Mouse (Mus musculus) left cerebral cortex, postnatal 10 days (tissue): ENCODE results near the gene Bves. TPM values are rescaled to one million over a fixed set of nuclear protein-coding genes. Genes with fewer than 3 reads are reported as not detected.
"Not testable (repeated sequence)": the region's sequence is repeated elsewhere in the genome, so short reads cannot be mapped to it uniquely, and the experiment has no call there.

Experiments
- DNase-seq, 2 experiments: peaks; one replicate each; pipeline ENCODE4 v3.0.0; 2021 to 2022; ENCODE audit warnings: low spot score in 2 of 2, mixed read lengths in 1 of 2; ENCODE audit errors: extremely low spot score in 1 of 2
- intact Hi-C: fragments of 180-260 bp; cut with DNase I; formaldehyde crosslinking; loops from one replicate; pipeline ENCODE4 v1.15.1; 2025
- total RNA-seq, 2 experiments: library from RNA; stranded (reverse); gene quantifications; 2 replicates each; pipeline ENCODE4 v1.2.3; 2021

The Bves gene
- total RNA-seq: under 1 TPM; 0.28 to 0.47 TPM

DNA sequence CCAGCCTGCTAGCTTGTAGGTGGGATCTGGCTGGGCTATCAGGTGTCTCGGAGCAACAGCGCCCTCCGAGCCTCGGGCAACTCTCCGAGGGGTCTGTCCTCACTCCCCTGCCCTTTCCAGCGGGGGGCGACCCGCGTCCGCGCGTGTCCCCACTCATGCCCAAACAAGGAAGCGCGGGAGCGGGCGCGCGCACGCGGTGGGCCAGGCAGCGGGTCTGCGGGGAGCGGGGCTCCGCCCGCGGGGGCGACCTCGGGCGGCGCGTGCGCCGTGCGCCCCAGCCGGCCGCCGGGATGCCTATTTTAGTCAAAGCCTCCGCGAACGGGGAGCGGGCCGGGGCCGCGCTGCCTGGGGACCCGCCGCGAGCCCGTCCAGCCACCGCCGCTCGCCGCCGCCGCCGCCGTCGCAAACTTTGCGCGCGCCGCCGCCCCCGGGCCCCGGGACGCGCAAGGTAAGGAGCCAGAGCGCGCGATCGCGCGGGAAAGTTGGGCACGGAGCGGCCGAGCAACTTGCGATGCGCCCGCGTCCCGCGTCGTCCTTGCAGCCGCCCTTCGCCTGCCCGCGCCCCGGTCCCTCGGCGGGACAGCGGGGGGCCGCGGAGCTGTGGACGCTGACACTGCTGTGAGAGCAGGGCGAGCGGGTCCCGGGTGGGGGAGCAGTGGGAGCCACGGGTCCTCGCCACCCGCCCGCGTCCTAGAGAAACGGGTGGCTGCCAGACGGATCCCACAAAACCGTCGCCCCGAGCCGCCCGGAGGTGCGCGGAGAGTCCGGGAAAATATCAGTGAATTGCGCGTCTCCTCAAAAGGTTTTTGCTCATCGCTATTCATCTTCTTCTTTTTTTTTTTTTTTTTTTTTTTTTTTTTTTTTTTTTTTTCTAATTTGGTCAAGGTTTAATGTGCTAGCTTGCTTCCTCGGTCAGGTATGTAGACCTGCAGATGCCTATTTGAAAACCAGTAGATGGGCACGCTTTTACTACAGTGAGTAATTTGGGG is at the start of gene Bves:
Gene Bves (plus strand): TSS at position 339 of the 989 bp plus-strand sequence.
- intact Hi-C loops: no loop called here

DNA sequence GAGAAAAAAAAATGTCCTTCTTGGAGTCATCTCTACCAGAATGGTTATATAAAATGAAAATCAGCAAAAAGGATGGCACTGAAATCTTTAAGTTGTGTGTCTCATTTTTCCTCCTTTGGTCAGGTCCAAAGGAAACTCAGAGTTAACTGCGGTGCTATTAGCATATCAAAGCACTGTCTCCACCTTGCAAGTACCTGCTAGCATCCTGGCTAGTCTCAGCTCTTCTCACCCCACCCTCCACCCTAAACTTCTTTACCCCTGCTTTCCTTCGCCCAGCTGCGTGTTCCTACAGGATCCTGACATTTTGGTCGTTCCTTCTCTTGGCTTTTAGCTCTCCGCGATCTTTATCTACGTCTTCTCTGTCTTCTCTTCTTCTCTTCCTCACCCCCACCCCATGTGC is 47.2 kb upstream of the Bves start:
- intact Hi-C loops: no loop called here
- DNase-seq: no peak

More for the DNA sequence above, at the start of gene Bves:
- peak in 1 of 2 experiments; percentile 53 for DNase-seq

DNA sequence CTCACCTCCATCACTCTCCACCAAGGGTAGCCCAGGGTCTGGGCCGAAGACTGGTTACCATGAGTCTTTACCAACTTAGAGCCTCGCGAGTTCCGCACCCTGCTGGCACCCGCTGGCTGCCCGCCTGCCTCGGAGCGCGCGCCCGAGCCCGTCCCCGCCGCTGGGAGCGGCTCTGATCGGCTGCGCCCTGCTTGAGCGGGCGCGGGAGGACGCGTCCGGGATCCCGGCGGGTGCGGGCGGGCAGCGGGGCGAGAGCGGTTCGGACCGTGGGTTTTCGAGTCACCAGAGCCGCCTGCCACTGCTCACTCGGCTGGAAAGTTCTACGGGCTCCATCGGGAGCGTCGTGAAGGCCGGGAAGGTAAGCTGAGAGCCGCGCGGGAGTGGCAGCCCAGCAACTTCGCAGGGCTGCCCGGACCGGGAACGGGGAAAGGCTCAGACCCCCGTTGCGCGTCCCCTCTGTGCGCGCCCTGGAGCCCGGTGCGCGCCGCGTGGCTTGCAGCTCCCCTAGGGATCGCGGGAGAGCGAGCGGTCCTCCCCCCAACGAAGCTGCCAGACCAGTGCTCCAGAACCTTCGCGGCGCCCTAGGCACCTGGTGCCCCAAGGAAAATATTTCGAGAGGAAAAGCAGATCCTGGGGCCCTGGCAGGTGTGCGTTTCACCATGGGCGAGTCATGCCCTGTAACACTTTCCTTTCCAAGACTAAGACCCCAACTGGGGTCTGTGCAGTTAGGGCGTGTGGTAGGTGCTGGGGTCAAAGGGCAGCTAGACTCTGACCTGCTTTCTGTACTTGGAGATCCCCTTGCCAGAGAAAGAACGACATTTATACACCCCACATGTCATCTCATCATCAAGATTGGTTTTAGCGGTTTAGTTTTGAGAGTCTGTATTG is 46.1 kb upstream of the Bves start:
- intact Hi-C loops: no loop called here
- peak in 1 of 2 experiments; percentile 33 for DNase-seq

DNA sequence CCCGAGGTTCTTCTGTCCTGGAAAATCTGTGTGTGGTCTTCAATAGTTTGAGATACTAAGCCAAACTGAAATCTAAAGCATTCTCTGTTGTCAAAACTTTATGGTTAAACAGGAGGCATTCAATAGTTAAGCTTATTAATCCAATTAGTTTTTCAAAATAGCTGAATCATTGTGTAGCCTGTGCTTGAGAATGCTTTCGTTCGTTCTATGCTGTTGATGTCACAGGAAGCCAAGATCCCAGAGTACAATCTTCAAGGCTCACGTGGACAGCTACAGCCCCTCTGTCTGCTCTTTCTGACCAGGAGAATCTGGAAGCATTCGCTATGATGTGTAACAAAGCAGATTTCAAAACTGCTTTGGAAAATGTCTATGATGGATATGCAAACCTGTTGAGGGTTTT is 45.0 kb upstream of the Bves start:
- intact Hi-C loops: no loop called here
- DNase-seq: no peak

DNA sequence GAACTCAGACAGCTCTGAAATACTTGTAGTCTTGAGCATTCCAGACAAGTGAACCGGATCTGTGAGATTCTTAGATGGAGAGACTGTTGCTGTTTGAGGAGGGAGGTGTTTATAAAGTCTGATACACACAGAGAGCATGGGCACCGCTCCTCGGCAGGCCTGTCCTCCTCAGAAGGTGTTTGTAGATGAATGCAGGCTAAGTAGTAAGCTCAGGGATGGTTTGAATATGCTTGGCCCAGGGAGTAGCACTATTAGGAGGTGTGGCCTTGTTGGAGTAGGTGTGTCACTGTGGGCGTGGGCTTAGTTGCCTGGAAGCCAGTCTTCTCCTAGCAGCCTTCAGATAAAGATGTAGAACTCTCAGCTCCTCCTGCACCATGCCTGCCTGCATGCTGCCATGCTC is 43.4 kb upstream of the Bves start:
- intact Hi-C loops, DNase-seq: not testable (repeated sequence)

DNA sequence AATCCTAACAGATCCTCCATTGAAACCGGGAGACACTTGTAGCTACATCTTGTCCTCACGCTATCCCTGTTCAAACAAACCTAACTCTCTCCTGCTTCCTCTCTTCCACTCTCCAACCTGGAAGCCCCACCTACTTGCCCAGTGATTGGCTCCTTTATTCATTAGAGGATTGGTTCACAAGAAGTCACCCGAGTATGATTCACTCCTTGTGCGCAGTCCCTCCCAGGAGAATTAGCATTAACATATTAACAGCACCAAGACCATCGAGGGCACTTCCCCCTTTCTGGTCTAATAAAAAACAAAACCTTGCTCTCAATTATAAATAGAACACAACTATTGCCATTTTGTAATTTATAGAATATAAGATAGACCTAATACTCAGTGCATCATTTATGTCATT is 40.5 kb upstream of the Bves start:
- no peak for DNase-seq
- intact Hi-C loops: no loop called here

DNA sequence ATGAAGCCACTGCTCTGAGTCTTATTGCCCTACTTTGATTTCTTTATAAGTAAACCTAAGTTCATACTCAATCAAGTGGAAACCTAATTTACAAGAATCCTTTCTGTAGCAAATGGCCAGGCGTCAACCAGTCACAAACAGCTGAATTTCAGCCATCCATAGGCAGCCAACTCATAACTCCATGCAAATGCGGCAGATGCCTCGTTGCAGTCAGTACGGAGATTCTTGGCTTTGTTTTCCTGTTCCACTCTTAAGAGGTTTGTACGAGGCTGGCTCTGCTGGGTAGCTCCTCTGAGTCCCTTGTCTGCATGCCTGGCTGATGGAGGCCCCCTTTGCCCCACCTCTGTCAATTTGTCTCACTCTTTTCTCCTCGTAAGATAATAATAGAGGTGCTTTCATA is 37.1 kb upstream of the Bves start:
- intact Hi-C loops: no loop called here
- no peak for DNase-seq

DNA sequence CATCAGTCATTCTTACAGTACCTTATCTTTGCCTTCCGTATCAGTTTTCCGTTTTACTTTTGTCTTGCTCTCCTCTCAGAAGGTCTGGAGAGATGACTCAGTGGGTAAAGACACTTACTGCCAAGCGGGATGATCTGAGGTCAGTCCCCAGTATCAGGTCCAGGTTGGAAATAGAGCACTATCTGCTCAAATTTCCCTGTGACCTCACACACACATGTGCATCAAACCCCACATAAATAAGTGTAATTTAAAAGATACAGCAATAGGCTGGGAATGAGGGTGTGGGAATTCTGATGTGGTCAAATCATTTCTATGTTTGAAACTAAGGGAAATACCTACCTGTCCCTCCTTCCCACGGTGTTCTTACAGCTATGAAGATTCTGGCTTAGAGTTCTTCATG is 36.1 kb upstream of the Bves start:
- intact Hi-C loops: no loop called here
- no peak for DNase-seq

DNA sequence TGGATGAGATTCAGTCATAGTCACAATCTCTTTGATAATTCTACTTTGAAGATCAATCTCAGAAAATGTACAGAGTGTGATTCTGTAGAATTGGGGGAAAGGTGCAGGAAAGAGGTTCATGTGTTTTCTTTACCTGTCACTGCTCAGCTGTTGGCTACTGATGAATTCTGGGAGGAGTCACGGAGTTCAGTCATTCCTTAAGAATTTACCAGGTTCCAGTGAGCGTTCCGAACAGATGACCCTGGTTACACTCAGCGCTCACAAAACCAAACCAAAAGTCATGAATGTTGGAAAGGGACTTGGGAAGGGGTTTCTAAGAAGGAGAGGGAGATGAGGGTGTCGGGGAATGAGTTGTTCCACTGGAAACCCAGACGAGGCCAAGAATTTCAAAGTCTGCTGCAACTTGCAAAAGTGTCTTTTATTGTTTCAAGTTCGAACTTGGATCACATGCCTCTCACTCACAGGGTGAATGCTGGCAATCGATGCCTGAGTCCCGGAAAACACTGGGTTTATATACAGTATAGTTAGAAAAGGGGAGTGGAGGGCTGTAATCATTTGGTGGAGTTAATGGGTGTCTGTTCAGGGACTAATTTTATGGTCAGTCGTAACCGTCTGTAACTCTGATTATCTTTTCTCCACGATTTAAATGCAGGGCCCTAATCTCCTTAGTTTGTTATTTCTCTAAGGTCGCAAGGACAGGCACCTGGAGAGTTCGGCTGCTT is 32.1 kb upstream of the Bves start:
- DNase-seq: no peak
- intact Hi-C loops: no loop called here

DNA sequence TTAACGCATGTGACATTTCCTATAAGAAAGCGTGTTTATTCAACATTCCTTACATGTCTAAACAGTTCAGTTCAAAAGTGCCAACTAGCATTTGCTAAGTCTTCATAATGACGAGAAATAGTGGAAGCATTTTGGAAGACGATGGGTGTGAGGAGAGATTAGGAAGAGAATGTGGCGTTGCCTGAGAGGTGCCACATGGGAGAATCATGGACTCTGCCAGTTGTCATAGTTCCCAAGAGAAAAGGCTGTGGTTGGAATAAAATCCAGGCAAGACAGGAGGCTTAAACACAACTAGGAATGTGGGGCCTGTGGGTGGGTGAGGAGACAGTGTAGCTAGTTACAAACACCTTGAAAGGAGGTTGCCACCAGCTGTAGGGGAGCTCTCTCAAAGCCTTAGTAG is 30.4 kb upstream of the Bves start:
- no peak for DNase-seq

DNA sequence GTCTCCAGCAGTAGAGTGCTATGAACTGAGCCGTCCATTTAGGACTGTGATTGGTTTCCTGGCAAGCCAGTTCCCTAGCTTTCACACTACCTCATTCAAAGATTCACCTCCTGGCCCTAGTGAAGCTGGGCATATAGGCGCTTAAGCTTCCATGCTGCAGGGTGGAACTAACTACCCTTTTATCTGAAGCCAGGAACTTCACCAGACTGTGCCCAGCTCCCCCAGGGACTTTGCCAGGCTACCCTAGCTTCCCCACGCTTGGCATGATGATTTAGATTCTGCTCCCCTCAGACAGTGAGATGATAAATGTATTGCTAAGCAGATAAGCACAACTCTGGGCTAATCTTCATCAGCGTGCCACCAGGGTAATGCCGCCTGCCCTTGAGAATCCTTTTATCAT is 24.4 kb upstream of the Bves start:
- no peak for DNase-seq
- intact Hi-C loops: no loop called here

More for the DNA sequence above, 30.4 kb upstream of the Bves start:
- intact Hi-C loops: no loop called here

DNA sequence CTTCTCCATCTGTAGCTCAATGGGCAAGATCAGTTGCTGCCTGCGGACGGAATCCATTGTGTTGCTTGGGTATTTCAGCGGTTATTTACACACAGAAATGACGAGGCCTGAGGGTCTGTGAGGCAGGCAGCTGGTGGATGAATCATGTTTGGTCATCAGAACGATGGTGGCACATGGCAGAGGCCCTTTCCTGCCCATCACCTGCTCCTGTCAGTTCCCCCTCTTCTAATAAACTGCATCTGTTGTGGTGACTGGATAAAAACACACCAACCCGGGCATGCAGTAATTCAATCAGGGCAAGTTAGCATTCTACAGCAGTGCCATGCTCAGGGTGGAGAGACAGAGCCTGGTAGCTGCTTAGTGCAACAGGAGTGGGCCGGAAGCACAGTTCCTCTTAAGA is 23.9 kb upstream of the Bves start:
- DNase-seq: no peak
- intact Hi-C loops: no loop called here

DNA sequence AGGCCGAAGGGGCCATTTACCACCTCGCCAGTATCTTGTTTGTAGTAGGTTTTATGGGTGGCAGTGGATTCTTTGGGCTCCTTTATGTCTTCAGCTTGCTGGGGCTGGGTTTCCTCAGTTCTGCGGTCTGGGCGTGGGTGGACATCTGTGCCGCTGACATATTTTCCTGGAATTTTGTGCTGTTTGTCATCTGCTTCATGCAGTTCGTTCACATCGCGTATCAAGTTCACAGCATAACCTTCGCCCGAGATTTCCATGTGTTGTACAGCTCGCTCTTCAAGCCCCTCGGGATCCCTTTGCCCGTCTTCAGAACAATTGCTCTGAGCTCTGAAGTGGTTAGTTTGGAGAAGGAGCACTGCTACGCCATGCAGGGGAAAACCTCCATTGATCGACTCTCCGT is 20.7 kb upstream of the Bves start:
- intact Hi-C loops: no loop called here

DNA sequence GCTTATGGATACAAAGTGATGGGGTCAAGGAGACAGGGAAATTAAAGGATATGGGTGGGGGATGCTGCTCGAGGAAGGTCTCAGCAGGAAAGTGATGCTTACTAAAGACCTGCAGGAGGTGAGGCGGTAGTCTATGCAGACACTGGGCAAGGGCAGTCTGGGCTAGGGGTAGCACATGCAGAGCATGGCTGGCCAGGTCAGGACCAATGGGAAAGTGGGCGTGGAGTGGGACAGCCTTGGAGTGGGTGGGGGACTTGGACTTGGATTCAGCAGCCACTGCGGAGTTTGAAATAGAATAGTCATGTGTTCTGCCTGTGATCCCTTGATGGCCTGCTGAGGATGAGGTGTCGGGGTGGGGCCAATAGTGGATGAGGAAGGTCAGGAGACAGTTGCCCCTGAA is 16.6 kb upstream of the Bves start:
- intact Hi-C loops: no loop called here
- DNase-seq: no peak

More for the DNA sequence above, 20.7 kb upstream of the Bves start:
- no peak for DNase-seq

DNA sequence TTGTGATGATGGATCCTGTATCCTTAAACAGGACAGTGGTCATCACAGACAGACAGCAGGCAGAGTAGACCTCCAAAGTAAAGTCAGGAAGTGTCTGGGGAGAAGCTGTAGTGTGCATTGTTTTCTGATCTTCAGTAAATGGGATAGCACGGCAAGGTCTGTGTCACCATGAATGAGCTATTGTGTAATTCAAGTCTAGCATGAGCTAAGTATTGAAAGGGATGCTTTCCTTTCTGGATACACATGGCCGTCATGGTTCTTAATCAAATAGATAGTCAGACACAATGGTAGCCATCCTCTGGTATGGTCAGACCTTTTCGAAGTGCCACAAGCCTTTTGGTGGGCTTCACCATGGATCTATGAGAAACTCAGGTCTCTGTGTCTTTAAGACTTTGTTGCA is 15.3 kb upstream of the Bves start:
- no peak for DNase-seq
- intact Hi-C loops: no loop called here

DNA sequence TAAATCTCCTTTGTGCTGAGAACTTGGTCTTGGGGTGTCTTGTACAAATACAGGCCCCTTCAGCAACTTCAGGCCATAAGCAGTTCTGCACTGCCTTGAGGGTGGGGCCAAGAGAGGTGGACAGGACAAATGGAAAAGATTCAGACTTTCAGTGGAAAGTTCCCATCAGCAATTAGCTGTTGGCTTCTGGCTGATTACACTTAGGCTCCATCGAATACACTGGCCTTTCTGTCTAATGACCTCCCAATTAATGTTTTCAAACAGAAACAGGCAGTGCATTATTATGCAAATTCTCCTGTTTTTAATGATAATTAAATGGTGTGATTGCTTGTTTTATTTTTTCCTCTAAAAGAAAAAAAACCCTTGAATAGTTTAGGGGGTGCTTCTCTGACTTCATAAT is 11.4 kb upstream of the Bves start:
- no peak for DNase-seq
- intact Hi-C loops: no loop called here

DNA sequence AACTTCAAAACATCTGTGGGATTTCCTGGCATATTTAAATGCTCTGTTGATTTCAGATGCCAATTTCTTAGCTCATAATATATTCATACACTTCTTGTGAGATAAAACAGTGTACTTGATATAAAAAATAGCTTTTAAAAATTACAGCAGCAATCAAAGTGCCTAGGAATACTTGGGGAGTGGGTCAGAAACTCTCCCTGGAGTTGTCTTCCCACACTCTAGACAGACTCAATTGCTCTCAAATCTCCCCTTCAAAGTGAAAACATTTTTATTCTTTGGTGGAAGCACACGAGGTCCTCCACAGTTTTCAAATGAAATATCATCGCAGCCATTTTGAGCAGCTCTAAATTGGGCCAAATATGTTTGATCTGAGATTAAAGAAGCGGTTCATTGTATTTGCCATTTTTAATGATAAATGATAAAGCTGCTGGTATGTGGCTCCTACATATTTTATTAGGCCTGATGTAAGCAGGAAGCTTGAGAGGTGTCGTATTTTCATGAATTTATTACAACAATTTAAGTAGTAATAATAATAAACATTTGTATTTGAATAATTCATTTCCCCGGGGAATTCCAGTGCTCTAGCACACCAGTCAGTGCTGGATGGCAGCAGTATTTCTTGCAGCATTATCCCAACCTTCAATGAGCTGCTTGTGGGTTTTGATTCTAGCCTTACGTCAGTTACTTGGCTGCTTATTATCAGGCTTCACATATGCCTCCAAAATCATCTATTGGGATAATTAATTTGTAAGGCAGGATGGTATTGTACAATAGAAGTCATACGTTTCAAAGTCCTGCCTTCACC is 7.2 kb upstream of the Bves start:
- intact Hi-C loops: no loop called here
- no peak for DNase-seq

DNA sequence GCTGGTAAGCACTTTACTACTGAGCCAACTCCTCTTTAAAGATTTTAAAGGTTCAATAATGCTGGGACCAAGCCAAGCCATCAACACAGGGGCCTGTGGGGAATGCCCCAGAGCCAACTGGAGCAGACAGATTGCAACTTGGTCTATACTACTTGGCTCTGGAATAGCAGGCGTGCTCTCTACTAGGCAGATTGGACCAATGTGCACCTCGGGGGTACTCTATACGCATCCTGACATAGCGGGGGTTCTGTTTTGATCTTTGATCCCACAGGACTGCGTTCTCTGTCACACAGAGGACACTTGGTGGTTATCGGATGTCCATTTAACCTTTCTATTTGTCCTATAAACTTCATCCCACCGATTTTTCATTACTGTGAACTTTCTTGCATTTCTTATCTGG is 647 bp upstream of the Bves start:
- intact Hi-C loops: no loop called here
- no peak for DNase-seq
